Mouse (Mus musculus): ENCODE data around the gene Tnfrsf26.

DNA sequence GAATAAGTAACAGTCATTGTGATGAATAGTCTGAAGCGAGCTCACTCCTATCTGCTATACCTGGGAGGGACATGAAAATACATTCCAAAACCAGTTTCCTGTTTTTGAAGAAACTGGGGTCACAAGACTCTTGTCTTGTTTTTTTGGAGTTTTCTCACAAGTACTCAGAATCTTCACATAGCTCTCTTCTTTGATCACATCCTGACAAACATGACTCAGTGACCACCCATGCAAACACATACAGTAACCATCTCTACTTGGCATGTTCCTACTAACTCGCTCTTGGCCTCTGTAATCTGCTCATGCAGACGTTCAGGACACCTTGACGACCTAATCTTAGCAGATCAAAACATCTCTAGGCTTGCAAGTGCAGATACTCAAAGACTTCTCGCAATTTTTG is 3.4 kb downstream of the Tnfrsf26 start:
- TF ChIP-seq CTCF (IDR thresholded peaks at IDR 0.05; ENCODE audit: control insufficient read depth, insufficient read depth, low read length) (no peak), POLR2A (IDR thresholded peaks at IDR 0.05; ENCODE audit: borderline replicate concordance, control insufficient read depth, low read depth, low read length) (no peak)

Data from bone marrow, adult 2 months (tissue).